In genomic region chr11:113502968-113503367, GRCm38 (mm10) we compare ENCODE assay signal across 27 mouse cellular contexts.
A peak's percentile ranks its signal among the peaks of the same experiment; 100 is the strongest.
DNase-seq lines count a peak whose midpoint lies in the region; ATAC-seq and TF ChIP-seq lines count a peak whose summit lies in the region.
"Had no signal": no experiment of that assay in that cellular context is flagged by ENCODE, and none has a peak within 500 bp of the region (broad histone marks: within the 10 kb centered on the region; RNA-seq: fewer than 3 reads in every experiment).

No protein-coding gene starts in this region.

- no peak for TF ChIP-seq CTCF in stomach, postnatal 0 days (IDR thresholded peaks at IDR 0.05; ENCODE audit: low read depth)

- H3K36me3 ChIP-seq in liver, embryonic 11.5 days (ENCODE audit: control insufficient read depth, insufficient read depth, low read length), result no peaks in the 10 kb centered on the region
- H3K36me3 ChIP-seq in neural tube, embryonic 14.5 days (ENCODE audit: control insufficient read depth, insufficient read depth, low read length), result no peaks in the 10 kb centered on the region
- H3K36me3 ChIP-seq in liver, embryonic 15.5 days (replicated peaks), result no peaks in the 10 kb centered on the region
- no peaks in the 10 kb centered on the region for H3K36me3 ChIP-seq in stomach, postnatal 0 days (ENCODE audit: control insufficient read depth, insufficient read depth, low read length)
- no peaks in the 10 kb centered on the region for H3K36me3 ChIP-seq in hindbrain, embryonic 10.5 days
- H3K36me3 ChIP-seq: embryonic facial prominence, embryonic 13.5 days; embryonic facial prominence, embryonic 15.5 days; forebrain, embryonic 10.5 days; forebrain, embryonic 12.5 days; forebrain, embryonic 15.5 days had no signal

- H3K9ac ChIP-seq in liver, embryonic 11.5 days (ENCODE audit: low read depth, low read length), result no peak overlapping the region
- 0 out of 2 replicates have a peak overlapping the region, but pooled peaks have one; percentile 16 for H3K9ac ChIP-seq in neural tube, embryonic 14.5 days (replicated peaks; ENCODE audit: low read depth, low read length)
- no peak overlapping the region; the same call in 1 of the 2 replicates for H3K9ac ChIP-seq in liver, embryonic 15.5 days
- H3K9ac ChIP-seq in stomach, postnatal 0 days (ENCODE audit: low read length), result no peak overlapping the region
- H3K9ac ChIP-seq: embryonic facial prominence, embryonic 13.5 days; embryonic facial prominence, embryonic 15.5 days; forebrain, embryonic 12.5 days; forebrain, embryonic 15.5 days had no signal

- no peak for TF ChIP-seq EP300 in stomach, postnatal 0 days (optimal IDR thresholded peaks at IDR 0.05)

- ATAC-seq in liver, embryonic 11.5 days (replicated peaks; ENCODE audit: low FRiP score), result peak; percentile 60
- ATAC-seq in neural tube, embryonic 14.5 days (ENCODE audit: low read depth), result no peak
- peak; percentile 35; the same call in 1 of the 2 replicates for ATAC-seq in liver, embryonic 15.5 days (ENCODE audit: insufficient read depth)
- no peak for ATAC-seq in stomach, postnatal 0 days (ENCODE audit: low FRiP score, low TSS enrichment)
- ATAC-seq: activated CD4-positive, CD25-positive, alpha-beta regulatory T cell, adult 4 months; CD4-positive, CD25-positive, alpha-beta regulatory T cell, adult 4 months; forebrain, embryonic 15.5 days; Patski had no signal

- H3K27me3 ChIP-seq in liver, embryonic 11.5 days (replicated peaks; ENCODE audit: control insufficient read depth, insufficient read depth, low read length), result no peaks in the 10 kb centered on the region
- no peaks in the 10 kb centered on the region for H3K27me3 ChIP-seq in neural tube, embryonic 14.5 days (ENCODE audit: control insufficient read depth, insufficient read depth, low read length)
- no peaks in the 10 kb centered on the region for H3K27me3 ChIP-seq in liver, embryonic 15.5 days
- no peaks in the 10 kb centered on the region for H3K27me3 ChIP-seq in stomach, postnatal 0 days (ENCODE audit: control insufficient read depth, insufficient read depth, low read length)
- H3K27me3 ChIP-seq in hindbrain, embryonic 10.5 days (ENCODE audit: insufficient read depth, poor library complexity, severe bottlenecking), result no peaks in the 10 kb centered on the region
- H3K27me3 ChIP-seq: CH12.LX; embryonic facial prominence, embryonic 13.5 days; embryonic facial prominence, embryonic 15.5 days; forebrain, embryonic 12.5 days; forebrain, embryonic 15.5 days; Patski had no signal

- DNase-seq in liver, embryonic 11.5 days (ENCODE audit: low spot score), result no peak
- no peak for DNase-seq in liver
- DNase-seq in neural tube, embryonic 10.5 days (ENCODE audit: extremely low spot score, low spot score), result no peak
- no peak for DNase-seq in stomach, postnatal 0 days (ENCODE audit: low spot score)
- no peak for DNase-seq in hindbrain, embryonic 10.5 days (ENCODE audit: low spot score)
- no peak for DNase-seq in thymus, postnatal 10 days (ENCODE audit: low spot score in 2 of 2)
- DNase-seq: adrenal gland, adult 8-10 months; adrenal gland, postnatal 14 days; adrenal gland, postnatal 36 days; B cell, adult 2 months; cerebellum, adult 11-12 months; cerebellum, adult 2 months; cerebellum, adult 9-10 months; cerebellum, postnatal 10 days; cerebellum, postnatal 25 days had no signal

- 49% methylated on average over 6 of the region's 6 CpGs for WGBS in liver, embryonic 11.5 days
- 76% methylated on average over 6 of the region's 6 CpGs for WGBS in neural tube, embryonic 14.5 days
- 41% methylated on average over 6 of the region's 6 CpGs for WGBS in liver, embryonic 15.5 days (ENCODE audit: insufficient replicate concordance)
- 61% methylated on average over 6 of the region's 6 CpGs for WGBS in stomach, postnatal 0 days
- 82% methylated on average over 6 of the region's 6 CpGs for WGBS in hindbrain, embryonic 10.5 days

- no peak overlapping the region for H3K4me3 ChIP-seq in liver, embryonic 11.5 days (ENCODE audit: low read depth, low read length)
- no peak overlapping the region for H3K4me3 ChIP-seq in neural tube, embryonic 14.5 days (ENCODE audit: low read depth, low read length)
- no peak overlapping the region for H3K4me3 ChIP-seq in liver, embryonic 15.5 days (replicated peaks)
- H3K4me3 ChIP-seq in stomach, postnatal 0 days (ENCODE audit: low read depth, low read length), result no peak overlapping the region
- no peak overlapping the region for H3K4me3 ChIP-seq in hindbrain, embryonic 10.5 days
- H3K4me3 ChIP-seq: embryonic facial prominence, embryonic 13.5 days; embryonic facial prominence, embryonic 15.5 days; erythroblast, embryonic 14.5 days; forebrain, embryonic 10.5 days; forebrain, embryonic 12.5 days; forebrain, embryonic 15.5 days had no signal

- peaks cover 14% of the 10 kb centered on the region; the same call in 1 of the 2 replicates for H3K4me1 ChIP-seq in liver, embryonic 11.5 days (replicated peaks; ENCODE audit: control insufficient read depth, insufficient read depth, low read length)
- H3K4me1 ChIP-seq in neural tube, embryonic 14.5 days (ENCODE audit: control insufficient read depth, insufficient read depth, low read length), result peaks cover under 1% of the 10 kb centered on the region; the same call in 1 of the 2 replicates
- H3K4me1 ChIP-seq in liver, embryonic 15.5 days (replicated peaks), result peaks cover 42% of the 10 kb centered on the region
- no peaks in the 10 kb centered on the region; the same call in 1 of the 2 replicates for H3K4me1 ChIP-seq in stomach, postnatal 0 days (replicated peaks; ENCODE audit: control insufficient read depth, insufficient read depth)
- H3K4me1 ChIP-seq in hindbrain, embryonic 10.5 days (replicated peaks), result peaks cover 14% of the 10 kb centered on the region
- H3K4me1 ChIP-seq: embryonic facial prominence, embryonic 15.5 days had no signal

- H3K9me3 ChIP-seq in liver, embryonic 11.5 days (ENCODE audit: control insufficient read depth, low read length), result no peaks in the 10 kb centered on the region
- no peaks in the 10 kb centered on the region for H3K9me3 ChIP-seq in neural tube, embryonic 14.5 days (ENCODE audit: control insufficient read depth, low read length)
- no peaks in the 10 kb centered on the region for H3K9me3 ChIP-seq in liver, embryonic 15.5 days (replicated peaks)
- no peaks in the 10 kb centered on the region for H3K9me3 ChIP-seq in stomach, postnatal 0 days (ENCODE audit: control insufficient read depth, low read length)
- no peaks in the 10 kb centered on the region for H3K9me3 ChIP-seq in hindbrain, embryonic 10.5 days
- H3K9me3 ChIP-seq: embryonic facial prominence, embryonic 13.5 days; embryonic facial prominence, embryonic 15.5 days; forebrain, embryonic 10.5 days; forebrain, embryonic 12.5 days; forebrain, embryonic 15.5 days had no signal

- H3K4me2 ChIP-seq in liver, embryonic 11.5 days, result no peak overlapping the region
- no peak overlapping the region for H3K4me2 ChIP-seq in neural tube, embryonic 14.5 days (ENCODE audit: low read depth, low read length)
- no peak overlapping the region; the same call in 1 of the 2 replicates for H3K4me2 ChIP-seq in liver, embryonic 15.5 days
- H3K4me2 ChIP-seq in stomach, postnatal 0 days (replicated peaks; ENCODE audit: low read depth), result no peak overlapping the region
- H3K4me2 ChIP-seq: embryonic facial prominence, embryonic 13.5 days; embryonic facial prominence, embryonic 15.5 days; forebrain, embryonic 12.5 days; forebrain, embryonic 15.5 days had no signal

- no peak overlapping the region for H3K27ac ChIP-seq in liver, embryonic 11.5 days (ENCODE audit: low read depth, low read length)
- no peak overlapping the region for H3K27ac ChIP-seq in neural tube, embryonic 14.5 days (ENCODE audit: low read depth, low read length)
- no peak overlapping the region for H3K27ac ChIP-seq in liver, embryonic 15.5 days (replicated peaks)
- peak overlapping the region; percentile 59 for H3K27ac ChIP-seq in stomach, postnatal 0 days (replicated peaks)
- no peak overlapping the region for H3K27ac ChIP-seq in hindbrain, embryonic 10.5 days
- H3K27ac ChIP-seq: embryonic facial prominence, embryonic 13.5 days; embryonic facial prominence, embryonic 15.5 days; forebrain, embryonic 10.5 days; forebrain, embryonic 12.5 days; forebrain, embryonic 15.5 days had no signal

Comparison
In these comparisons a context has a peak if more than half of its experiments do, and no peak if none do; other contexts are left out.
1. ATAC-seq: peak in liver, embryonic 11.5 days (single experiment) and liver, embryonic 15.5 days (single experiment); none in neural tube, embryonic 14.5 days (single experiment) and stomach, postnatal 0 days (single experiment).